Mouse (Mus musculus) myocyte (in vitro differentiated cells): ENCODE measurements around the gene Gdf1. TPM values are rescaled to one million over a fixed set of nuclear protein-coding genes. Genes with fewer than 3 reads are reported as not detected.
A peak's percentile ranks its signal among the peaks of the same experiment; 100 is the strongest.

Experiments
- H3K27me3 ChIP-seq: one replicate; pipeline ENCODE4 v1.6.1; 2011; ENCODE audit not compliant: control insufficient read depth, insufficient read depth, insufficient read length
- H3K36me3 ChIP-seq: one replicate; pipeline ENCODE4 v1.6.1; 2011; ENCODE audit not compliant: control insufficient read depth, insufficient read depth
- H3K4me2 ChIP-seq: one replicate; pipeline ENCODE4 v1.6.1; 2011; ENCODE audit warnings: low read depth, control low read depth
- H3K4me3 ChIP-seq: one replicate; pipeline ENCODE4 v1.5.1; 2011; ENCODE audit warnings: mild to moderate bottlenecking, control low read depth, moderate library complexity
- H3K79me2 ChIP-seq: one replicate; pipeline ENCODE4 v1.6.1; 2011; ENCODE audit not compliant: control insufficient read depth, insufficient read depth
- H3ac ChIP-seq: one replicate; pipeline ENCODE4 v1.6.1; 2011; ENCODE audit not compliant: control insufficient read depth, insufficient read length
- CEBPB ChIP-seq: IDR thresholded peaks from 2 replicates; pipeline ENCODE4 v1.6.1; 2011; ENCODE audit warnings: mild to moderate bottlenecking, moderate library complexity; ENCODE audit not compliant: poor library complexity, insufficient read depth, severe bottlenecking
- E2F4 ChIP-seq: IDR thresholded peaks from one replicate; pipeline ENCODE4 v1.6.1; 2011; ENCODE audit warnings: mild to moderate bottlenecking, control low read depth, moderate library complexity; ENCODE audit not compliant: insufficient read depth
- MAX ChIP-seq: IDR thresholded peaks from one replicate; pipeline ENCODE4 v1.6.1; 2011; ENCODE audit warnings: low read depth, mild to moderate bottlenecking, control low read depth
- MYOD1 ChIP-seq, 3 experiments: IDR thresholded peaks; one replicate each; pipeline ENCODE4 v1.6.1; 2011; ENCODE audit warnings: control low read depth in 2 of 3, low read depth in 2 of 3, mild to moderate bottlenecking in 2 of 3, moderate library complexity in 1 of 3; ENCODE audit not compliant: insufficient read length in 2 of 3, control insufficient read depth in 1 of 3
- MYOG ChIP-seq, 3 experiments: IDR thresholded peaks; one replicate each; pipeline ENCODE4 v1.6.1; 2011; ENCODE audit warnings: control low read depth in 2 of 3, low read depth in 2 of 3, mild to moderate bottlenecking in 2 of 3; ENCODE audit not compliant: insufficient read length in 2 of 3, control insufficient read depth in 1 of 3, insufficient read depth in 1 of 3
- POLR2A ChIP-seq: IDR thresholded peaks from one replicate; pipeline ENCODE4 v1.6.1; 2011; ENCODE audit warnings: low read depth, mild to moderate bottlenecking, control low read depth, moderate library complexity; ENCODE audit not compliant: insufficient read length
- POLR2AphosphoS2 ChIP-seq: IDR thresholded peaks from one replicate; pipeline ENCODE4 v1.6.1; 2011; ENCODE audit warnings: low read depth, control low read depth; ENCODE audit not compliant: insufficient read length
- REST ChIP-seq: IDR thresholded peaks from one replicate; pipeline ENCODE4 v1.6.1; 2011; ENCODE audit warnings: mild to moderate bottlenecking, control low read depth, moderate library complexity; ENCODE audit not compliant: insufficient read depth, insufficient read length
- SRF ChIP-seq: IDR thresholded peaks from one replicate; pipeline ENCODE4 v1.6.1; 2011; ENCODE audit warnings: low read depth; ENCODE audit not compliant: control insufficient read depth, insufficient read length
- TCF12 ChIP-seq: IDR thresholded peaks from one replicate; pipeline ENCODE4 v1.6.1; 2011; ENCODE audit warnings: mild to moderate bottlenecking, control low read depth; ENCODE audit not compliant: poor library complexity, insufficient read depth, severe bottlenecking
- TCF3 ChIP-seq: IDR thresholded peaks from one replicate; pipeline ENCODE4 v1.6.1; 2011; ENCODE audit warnings: low read depth, control low read depth; ENCODE audit not compliant: insufficient read length
- USF1 ChIP-seq: IDR thresholded peaks from one replicate; pipeline ENCODE4 v1.6.1; 2011; ENCODE audit warnings: low read depth, mild to moderate bottlenecking, control low read depth, moderate library complexity
- polyA plus RNA-seq: library from polyadenylated mRNA; unstranded; fragments of >200 nt; fragmentation: generic; extraction: Trizol; gene quantifications from one replicate; pipeline ENCODE4 v1.2.1, GENCODE M21; 2012; ENCODE audit warnings: missing spikeins

The Gdf1 gene
- polyA plus RNA-seq, 1 experiment: 2.6 TPM

- Histone ChIP-seq H3K79me2 (peaks cover 41% of the 10 kb centered on the region), H3K36me3 (peaks cover 16% of the 10 kb centered on the region), H3K27me3 (no peaks in the 10 kb centered on the region), H3K4me3 (peak within 1 kb of the TSS; percentile 100), H3ac (peak within 1 kb of the TSS; percentile 62), H3K4me2 (peak within 1 kb of the TSS; percentile 86)
- peak; percentile 45 for TF ChIP-seq SRF
- no peak for TF ChIP-seq MYOD1 (IDR thresholded peaks at IDR 0.05; ENCODE audit: control insufficient read depth in 1 of 3, insufficient read length in 2 of 3, low read depth in 2 of 3)
- no peak for TF ChIP-seq MAX
- TF ChIP-seq E2F4: no peak
- TF ChIP-seq MYOG (IDR thresholded peaks at IDR 0.05; ENCODE audit: control insufficient read depth in 1 of 3, insufficient read depth in 1 of 3, insufficient read length in 2 of 3, low read depth in 2 of 3): no peak
- no peak for TF ChIP-seq USF1
- no peak for TF ChIP-seq TCF3
- no peak for TF ChIP-seq REST
- peak; percentile 81 for TF ChIP-seq POLR2AphosphoS2
- peak; percentile 43; the same call in 1 of the 2 replicates for TF ChIP-seq CEBPB
- TF ChIP-seq POLR2A: peak; percentile 75
- TF ChIP-seq TCF12: no peak
Observed at GRCm38 (mm10) chr8:70302358-70302890, 27.2 kb upstream of the Gdf1 start, which contains the start of the genes Ddx49 and Cope. Gene Ddx49 (minus strand): TSS chr8:70302489. Gene Cope (plus strand): TSS chr8:70302518.

- peak overlapping the region; percentile 62 for H3ac ChIP-seq
- peaks cover 16% of the 10 kb centered on the region for H3K36me3 ChIP-seq
- peak overlapping the region; percentile 100 for H3K4me3 ChIP-seq
- TF ChIP-seq TCF12 (no peak), MAX (no peak), MYOG (IDR thresholded peaks at IDR 0.05; ENCODE audit: control insufficient read depth in 1 of 3, insufficient read depth in 1 of 3, insufficient read length in 2 of 3, low read depth in 2 of 3) (no peak), REST (no peak), SRF (no peak), TCF3 (no peak), MYOD1 (IDR thresholded peaks at IDR 0.05; ENCODE audit: control insufficient read depth in 1 of 3, insufficient read length in 2 of 3, low read depth in 2 of 3) (no peak), USF1 (no peak), E2F4 (no peak), POLR2A (no peak), POLR2AphosphoS2 (no peak), CEBPB (no peak)
- peak overlapping the region; percentile 82 for H3K4me2 ChIP-seq
- H3K27me3 ChIP-seq: no peaks in the 10 kb centered on the region
- H3K79me2 ChIP-seq: peaks cover 41% of the 10 kb centered on the region
Observed at GRCm38 (mm10) chr8:70302901-70303300, 26.7 kb upstream of the Gdf1 start.

- no peak for TF ChIP-seq REST
- no peak for TF ChIP-seq POLR2AphosphoS2
- TF ChIP-seq MAX: no peak
- TF ChIP-seq POLR2A: no peak
- TF ChIP-seq E2F4: no peak
- no peak for TF ChIP-seq TCF12
- TF ChIP-seq CEBPB: no peak
- TF ChIP-seq USF1: no peak
- no peak for TF ChIP-seq MYOD1 (IDR thresholded peaks at IDR 0.05; ENCODE audit: control insufficient read depth in 1 of 3, insufficient read length in 2 of 3, low read depth in 2 of 3)
- no peak for TF ChIP-seq SRF
- TF ChIP-seq TCF3: no peak
- no peak for TF ChIP-seq MYOG (IDR thresholded peaks at IDR 0.05; ENCODE audit: control insufficient read depth in 1 of 3, insufficient read depth in 1 of 3, insufficient read length in 2 of 3, low read depth in 2 of 3)
- Histone ChIP-seq H3ac (no peak overlapping the region), H3K79me2 (peaks cover 5% of the 10 kb centered on the region), H3K4me2 (no peak overlapping the region), H3K36me3 (peaks cover 25% of the 10 kb centered on the region), H3K27me3 (no peaks in the 10 kb centered on the region), H3K4me3 (no peak overlapping the region)
Observed at GRCm38 (mm10) chr8:70309311-70309710, 20.3 kb upstream of the Gdf1 start.

- Histone ChIP-seq H3K79me2 (no peaks in the 10 kb centered on the region), H3K27me3 (no peaks in the 10 kb centered on the region), H3K4me3 (no peak overlapping the region), H3ac (no peak overlapping the region), H3K4me2 (no peak overlapping the region), H3K36me3 (peaks cover 15% of the 10 kb centered on the region)
- TF ChIP-seq MYOD1 (IDR thresholded peaks at IDR 0.05; ENCODE audit: control insufficient read depth in 1 of 3, insufficient read length in 2 of 3, low read depth in 2 of 3) (no peak), TCF3 (no peak), POLR2AphosphoS2 (no peak), REST (no peak), USF1 (no peak), POLR2A (no peak), MAX (no peak), CEBPB (no peak), TCF12 (no peak), SRF (no peak), MYOG (IDR thresholded peaks at IDR 0.05; ENCODE audit: control insufficient read depth in 1 of 3, insufficient read depth in 1 of 3, insufficient read length in 2 of 3, low read depth in 2 of 3) (no peak), E2F4 (no peak)
Observed at GRCm38 (mm10) chr8:70313399-70313798, 16.2 kb upstream of the Gdf1 start.
